Mouse (Mus musculus) stomach, postnatal 0 days (tissue): ENCODE data around the gene Amz2.

Experiments
- CTCF ChIP-seq: IDR thresholded peaks from 2 replicates; pipeline ENCODE4 v1.5.1; 2016; ENCODE audit warnings: antibody characterized with exemption, low read depth, mild to moderate bottlenecking, moderate library complexity
- EP300 ChIP-seq: optimal IDR thresholded peaks from 2 replicates; pipeline ENCODE3; 2016; ENCODE audit warnings: antibody characterized with exemption

- TF ChIP-seq EP300: no peak
- no peak for TF ChIP-seq CTCF
These were observed 36.7 kb upstream of the Amz2 start for GRCm38 (mm10) chr11:109389046-109389445.
